Mouse (Mus musculus) ES-Bruce4 (cell line): ENCODE measurements around the gene Filip1l.

ENCODE experiments used
- CTCF ChIP-seq: IDR thresholded peaks from one replicate; pipeline ENCODE4 v1.8.1; 2011; ENCODE audit warnings: low read depth, low read length
- EP300 ChIP-seq: IDR thresholded peaks from 2 replicates; pipeline ENCODE4 v1.6.1; 2011; ENCODE audit warnings: low read depth, low read length; ENCODE audit not compliant: insufficient read depth
- POLR2A ChIP-seq: IDR thresholded peaks from one replicate; pipeline ENCODE4 v1.8.1; 2011; ENCODE audit warnings: low read length; ENCODE audit not compliant: insufficient read depth

DNA sequence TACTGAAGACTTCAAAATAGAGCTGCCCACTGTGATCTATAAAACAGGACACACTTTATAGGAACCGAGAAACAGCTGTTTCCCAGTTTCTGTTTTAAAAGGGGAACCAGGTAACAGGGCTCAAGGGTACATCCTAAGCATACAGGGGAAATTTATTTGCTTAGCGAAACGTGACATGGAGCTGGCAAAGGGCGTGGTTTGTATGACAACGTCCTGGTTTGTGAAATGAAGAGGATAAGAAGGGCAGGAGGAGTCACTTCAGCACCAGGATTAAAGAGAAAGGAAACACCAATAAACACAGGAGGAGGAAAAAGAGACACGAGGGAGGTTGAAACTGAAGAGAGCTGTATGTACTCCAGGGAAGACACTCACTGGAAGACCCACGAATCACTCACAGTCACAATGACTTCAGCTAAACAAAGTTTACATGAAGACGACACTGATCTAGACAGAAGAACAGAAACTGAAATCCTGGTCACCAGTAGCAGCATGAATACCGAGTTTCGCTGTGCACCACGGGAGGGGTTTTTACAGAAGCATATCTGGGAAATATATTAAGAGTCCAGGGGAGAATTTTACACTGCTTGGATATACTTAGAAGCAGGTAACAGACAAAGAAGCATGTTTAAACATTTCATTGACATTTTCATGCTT, 16.0 kb upstream of the Filip1l start:
- no peak for TF ChIP-seq CTCF
- no peak for TF ChIP-seq EP300
- no peak for TF ChIP-seq POLR2A
